ENCODE assay signal across 8 mouse cellular contexts in the genomic region with DNA sequence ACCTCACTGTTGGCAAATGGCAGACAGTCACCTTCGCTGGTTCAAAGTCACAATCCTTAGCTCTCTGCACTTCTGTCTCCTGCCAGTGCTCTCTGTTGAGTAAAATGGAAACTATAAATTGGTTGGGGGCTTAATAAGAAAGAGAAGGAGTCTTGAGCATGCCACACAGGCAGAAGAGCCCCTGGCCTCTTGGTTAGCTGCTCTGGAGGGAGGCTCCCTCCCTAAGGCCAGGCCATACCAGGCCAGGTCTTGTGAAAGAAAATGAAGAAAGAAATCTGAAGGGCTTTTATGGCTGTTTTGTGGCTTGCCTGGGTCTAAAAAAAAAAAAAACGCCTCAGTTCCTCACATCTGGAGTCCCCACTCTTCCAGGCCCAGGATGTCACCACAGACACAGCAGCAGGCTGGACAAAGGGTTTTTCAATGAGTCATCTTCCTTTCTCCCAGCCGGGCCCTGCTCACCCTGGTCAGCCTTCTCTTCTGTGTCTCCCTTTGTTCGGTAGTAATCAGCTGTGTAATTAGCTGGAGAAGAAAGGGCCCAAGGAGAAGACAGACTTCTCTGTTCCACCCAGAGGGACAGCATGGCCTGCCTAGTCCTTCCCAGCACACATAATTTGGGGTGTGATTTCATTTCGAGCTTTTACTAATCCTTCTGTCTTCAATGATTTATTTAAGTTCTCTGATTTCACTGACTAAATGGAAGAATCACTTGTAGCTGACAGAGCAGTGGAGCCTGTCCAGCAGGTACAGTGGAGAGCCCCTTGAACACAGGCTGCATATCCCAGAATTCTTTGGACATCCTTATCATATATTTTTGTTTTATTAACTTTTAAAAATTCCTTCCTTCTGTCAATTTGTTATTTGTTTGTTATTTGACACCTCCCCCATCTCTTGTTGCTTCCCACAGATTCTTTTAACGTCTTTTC.
A peak's percentile ranks its signal among the peaks of the same experiment; 100 is the strongest.
DNase-seq lines count a peak whose midpoint lies in the region; ATAC-seq lines count a peak whose summit lies in the region.

No protein-coding gene starts in this region.

- no peak overlapping the region for H3K4me2 ChIP-seq in neural tube, embryonic 12.5 days (replicated peaks)

- 0 out of 2 replicates have a peak, but pooled peaks cover 3% of the 10 kb centered on the region for H3K4me1 ChIP-seq in heart, embryonic 10.5 days
- H3K4me1 ChIP-seq in neural tube, embryonic 12.5 days = peaks cover 15% of the 10 kb centered on the region

- H3K9ac ChIP-seq in neural tube, embryonic 12.5 days = no peak overlapping the region

- WGBS in heart, embryonic 10.5 days = 31% methylated on average over 6 of the region's 6 CpGs
- WGBS in neural tube, embryonic 12.5 days = 10% methylated on average over 6 of the region's 6 CpGs

- peak; percentile 38 for DNase-seq in heart, adult 8-10 months (ENCODE audit: low spot score)
- no peak for DNase-seq in heart, postnatal 36 days
- DNase-seq in 3134 (ENCODE audit: extremely low read depth, insufficient read length, low spot score) (peak; percentile 73), ZHBTc4 (ENCODE audit: low read depth, low spot score) (peak; percentile 47)
- no peak for DNase-seq in heart, embryonic 10.5 days (ENCODE audit: low spot score)
- no peak for DNase-seq in right cerebral cortex, postnatal 10 days (ENCODE audit: low spot score in 2 of 2)

- no peaks in the 10 kb centered on the region for H3K9me3 ChIP-seq in heart, embryonic 10.5 days
- H3K9me3 ChIP-seq in neural tube, embryonic 12.5 days = no peaks in the 10 kb centered on the region

- peak; percentile 78 for ATAC-seq in neural tube, embryonic 12.5 days (ENCODE audit: low FRiP score, low read depth)
- ATAC-seq in megakaryocyte-erythroid progenitor cell, adult 5-6 weeks (replicated peaks; ENCODE audit: low FRiP score, low TSS enrichment, poor library complexity, severe bottlenecking) = no peak

- H3K36me3 ChIP-seq in heart, embryonic 10.5 days = no peaks in the 10 kb centered on the region
- no peaks in the 10 kb centered on the region for H3K36me3 ChIP-seq in neural tube, embryonic 12.5 days

- H3K27ac ChIP-seq in heart, embryonic 10.5 days = peak overlapping the region; percentile 57; the same call in 1 of the 2 replicates
- no peak overlapping the region for H3K27ac ChIP-seq in neural tube, embryonic 12.5 days

- no peaks in the 10 kb centered on the region for H3K27me3 ChIP-seq in heart, embryonic 10.5 days (ENCODE audit: insufficient read depth, poor library complexity, severe bottlenecking)
- H3K27me3 ChIP-seq in neural tube, embryonic 12.5 days (replicated peaks) = no peaks in the 10 kb centered on the region

- intact Hi-C loops in heart, postnatal 36 days (cut with DNase I) = no loop called here

- no peak overlapping the region for H3K4me3 ChIP-seq in heart, embryonic 10.5 days
- no peak overlapping the region for H3K4me3 ChIP-seq in neural tube, embryonic 12.5 days

Comparison
In these comparisons a context has a peak if more than half of its experiments do, and no peak if none do; other contexts are left out.
1. DNase-seq: peak in heart, adult 8-10 months (single experiment), 3134 (single experiment) and ZHBTc4 (single experiment); none in heart, postnatal 36 days (0 of 2), heart, embryonic 10.5 days (single experiment) and right cerebral cortex, postnatal 10 days (0 of 2).